Mouse (Mus musculus): Measurements from ENCODE around the gene Fam53b.

DNA sequence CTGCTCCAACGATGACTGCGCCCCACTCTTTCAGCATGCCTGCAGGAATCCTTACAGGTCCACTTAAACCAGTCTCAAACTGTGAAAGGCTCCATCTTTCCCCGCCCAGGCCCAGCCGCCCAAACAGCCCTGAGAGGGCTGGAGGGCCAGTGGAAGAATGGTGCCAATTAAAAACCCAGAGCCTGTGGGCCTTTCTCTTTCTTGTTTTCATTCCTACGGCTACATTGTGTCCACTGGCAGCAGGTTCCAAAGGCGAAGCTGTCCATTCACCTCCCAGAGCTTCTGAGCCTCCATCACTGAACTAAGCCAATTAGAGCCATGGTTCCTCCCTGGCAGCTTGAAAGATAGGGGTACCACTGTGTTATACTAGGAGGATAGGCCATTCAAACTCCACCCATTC, 82.1 kb downstream of the Fam53b start:
- TF ChIP-seq USF1 (IDR thresholded peaks at IDR 0.05; ENCODE audit: low read depth) (no peak), MYOG (IDR thresholded peaks at IDR 0.05; ENCODE audit: control insufficient read depth in 1 of 3, insufficient read depth in 1 of 3, insufficient read length in 2 of 3, low read depth in 2 of 3) (no peak), TCF12 (IDR thresholded peaks at IDR 0.05; ENCODE audit: insufficient read depth, poor library complexity, severe bottlenecking) (no peak), POLR2A (IDR thresholded peaks at IDR 0.05; ENCODE audit: insufficient read length, low read depth) (no peak), MAX (IDR thresholded peaks at IDR 0.05; ENCODE audit: low read depth) (no peak), POLR2AphosphoS2 (IDR thresholded peaks at IDR 0.05; ENCODE audit: insufficient read length, low read depth) (no peak), REST (IDR thresholded peaks at IDR 0.05; ENCODE audit: insufficient read depth, insufficient read length) (no peak), CEBPB (IDR thresholded peaks at IDR 0.05; ENCODE audit: insufficient read depth, poor library complexity, severe bottlenecking) (no peak), E2F4 (IDR thresholded peaks at IDR 0.05; ENCODE audit: insufficient read depth) (no peak)
